Mouse (Mus musculus): Measurements from ENCODE around the gene Basp1.
A peak's percentile ranks its signal among the peaks of the same experiment; 100 is the strongest.

Basp1 gene

GRCm38 (mm10) chr15:25416367-25416766, 2.8 kb upstream of the Basp1 start:
- peak in 1 of 2 experiments; percentile 48 for DNase-seq (ENCODE audit: low spot score in 2 of 2)

DNA sequence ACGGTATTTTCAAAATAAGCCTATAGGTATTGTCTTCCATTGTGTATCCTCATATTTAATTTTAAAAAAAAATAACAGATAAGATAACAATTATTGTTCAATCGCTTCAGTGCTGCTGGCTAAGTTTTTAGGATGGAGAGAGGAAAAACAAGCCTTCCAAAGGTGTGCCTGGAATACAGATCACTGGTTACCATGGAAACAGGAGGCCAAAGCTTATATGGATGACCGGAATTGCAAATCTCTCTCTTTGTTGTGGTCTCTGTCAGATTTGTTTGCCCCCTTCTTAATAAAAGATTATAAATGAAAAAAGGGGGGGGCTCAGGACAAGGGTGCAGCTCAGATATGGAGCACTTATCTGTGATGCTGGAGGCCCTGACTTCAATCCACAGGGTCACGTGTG, 2.4 kb upstream of the Basp1 start:
- peak; percentile 38 to 54 for DNase-seq (ENCODE audit: low spot score in 2 of 2)

- DNase-seq (ENCODE audit: low spot score in 2 of 2) = peak; percentile 93 to 95
Measured at GRCm38 (mm10) chr15:25414747-25415119, 1.2 kb upstream of the Basp1 start.

DNA sequence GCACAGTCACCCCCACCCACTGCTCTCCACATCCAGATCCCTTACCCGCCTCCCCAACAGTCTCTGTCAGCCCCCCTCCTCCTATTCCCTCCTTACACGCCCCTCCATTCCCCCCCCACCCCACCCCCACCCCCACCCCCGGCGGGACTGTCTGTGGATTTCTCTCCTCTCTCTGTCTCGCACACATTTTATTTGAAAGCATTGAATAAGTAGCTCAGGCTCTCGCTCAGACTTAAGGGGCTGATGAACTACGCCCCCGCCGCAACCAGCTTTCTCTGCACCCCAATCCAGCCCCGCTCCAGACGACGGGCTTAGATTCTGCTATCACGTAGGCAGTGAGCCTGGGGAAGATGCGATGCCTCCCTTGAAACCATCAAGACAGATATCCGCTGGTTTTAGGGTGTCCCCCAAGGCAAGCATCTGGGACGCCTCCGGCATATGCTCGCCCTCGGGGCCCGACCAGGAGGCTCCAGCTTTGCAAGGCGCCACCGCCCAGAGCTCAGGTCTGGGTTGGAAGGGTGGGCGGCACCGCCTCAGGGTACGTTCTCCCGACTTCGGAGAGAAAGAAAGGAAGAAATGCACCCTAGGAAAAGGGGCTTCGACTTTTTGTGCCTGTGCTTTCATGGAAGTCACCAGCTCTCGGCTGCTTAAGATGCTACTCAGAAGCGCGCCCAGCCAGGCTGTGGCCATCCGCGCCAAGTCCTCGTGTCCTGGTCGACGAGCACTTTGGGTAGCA, 615 bp upstream of the Basp1 start:
- DNase-seq (ENCODE audit: low spot score in 2 of 2) = peak; percentile 76 to 79

DNA sequence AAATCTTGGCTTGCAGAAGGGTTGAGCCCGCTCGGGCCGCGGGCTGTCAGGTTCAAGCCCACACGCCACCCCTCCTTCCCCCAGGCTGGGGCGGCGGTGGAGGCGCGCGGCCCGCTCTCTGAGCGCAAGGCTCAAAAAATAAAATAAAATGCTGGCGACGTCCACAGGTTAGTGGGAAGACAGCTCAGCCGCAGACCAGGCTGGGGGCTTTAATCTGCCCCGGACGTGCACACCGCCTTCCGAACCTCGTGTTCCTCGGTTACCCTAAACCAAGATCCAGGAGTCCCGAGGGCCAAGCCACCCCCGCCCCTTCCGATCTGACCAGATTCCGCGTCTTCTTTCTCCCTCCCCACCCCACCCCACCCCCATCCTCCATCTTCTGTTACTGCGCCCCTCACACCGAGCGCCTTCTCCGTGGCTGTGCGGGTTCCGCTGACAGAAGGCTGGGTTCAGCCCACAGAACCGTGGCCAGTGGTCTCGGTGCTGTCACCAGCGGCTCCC, 753 bp downstream of the Basp1 start:
- peak; percentile 64 to 65 for DNase-seq (ENCODE audit: low spot score in 2 of 2)

- peak; percentile 89 to 90 for DNase-seq (ENCODE audit: low spot score in 2 of 2)
Measured at GRCm38 (mm10) chr15:25412171-25412641, 1.4 kb downstream of the Basp1 start.

DNA sequence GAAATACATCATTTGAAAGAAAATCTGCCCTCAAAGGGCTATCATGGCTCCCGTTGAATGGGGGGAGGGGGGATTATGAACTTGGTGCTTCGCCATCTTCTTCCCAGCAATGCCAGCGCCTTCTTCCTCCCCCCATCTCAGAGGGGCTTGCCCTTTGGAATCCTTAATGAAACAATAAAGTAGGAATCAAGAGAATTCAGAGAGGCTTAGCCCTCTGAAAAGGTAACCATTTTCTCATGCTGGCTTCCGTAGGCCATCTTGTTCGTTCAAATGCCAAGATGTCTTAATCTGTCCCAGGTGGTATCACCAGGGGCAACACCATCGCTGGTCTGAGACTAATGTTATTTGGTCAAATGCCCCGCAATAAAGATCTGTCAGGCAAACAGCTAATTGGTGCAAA, 2.1 kb downstream of the Basp1 start:
- DNase-seq (ENCODE audit: low spot score in 2 of 2) = peak in 1 of 2 experiments; percentile 30

GRCm38 (mm10) chr15:25405926-25406325, 7.6 kb downstream of the Basp1 start:
- no peak for DNase-seq (ENCODE audit: low spot score in 2 of 2)

- no peak for DNase-seq (ENCODE audit: low spot score in 2 of 2)
Measured at GRCm38 (mm10) chr15:25403879-25404278, 9.7 kb downstream of the Basp1 start.

- DNase-seq (ENCODE audit: low spot score in 2 of 2) = no peak
Measured at GRCm38 (mm10) chr15:25402001-25402400, 11.6 kb downstream of the Basp1 start.

DNA sequence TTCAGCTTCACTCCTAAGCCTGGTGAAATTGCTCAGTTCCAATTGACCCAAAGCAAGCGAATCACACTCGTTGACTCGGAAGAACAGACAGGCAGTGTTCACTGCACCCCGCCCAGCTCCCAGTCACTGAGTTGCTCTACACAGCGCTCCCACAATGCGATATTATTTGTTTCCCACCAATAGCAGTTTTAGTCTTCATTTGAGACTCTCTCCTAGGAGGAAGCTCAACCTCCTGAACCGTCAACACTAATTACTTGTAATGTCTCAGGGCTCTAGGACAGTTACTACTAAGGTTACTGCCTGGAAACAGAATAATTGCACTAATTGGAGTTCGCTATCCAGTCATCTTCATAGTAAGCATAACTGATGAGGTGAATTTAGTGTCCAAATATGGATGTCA, 13.3 kb downstream of the Basp1 start:
- DNase-seq (ENCODE audit: low spot score in 2 of 2) = no peak

DNA sequence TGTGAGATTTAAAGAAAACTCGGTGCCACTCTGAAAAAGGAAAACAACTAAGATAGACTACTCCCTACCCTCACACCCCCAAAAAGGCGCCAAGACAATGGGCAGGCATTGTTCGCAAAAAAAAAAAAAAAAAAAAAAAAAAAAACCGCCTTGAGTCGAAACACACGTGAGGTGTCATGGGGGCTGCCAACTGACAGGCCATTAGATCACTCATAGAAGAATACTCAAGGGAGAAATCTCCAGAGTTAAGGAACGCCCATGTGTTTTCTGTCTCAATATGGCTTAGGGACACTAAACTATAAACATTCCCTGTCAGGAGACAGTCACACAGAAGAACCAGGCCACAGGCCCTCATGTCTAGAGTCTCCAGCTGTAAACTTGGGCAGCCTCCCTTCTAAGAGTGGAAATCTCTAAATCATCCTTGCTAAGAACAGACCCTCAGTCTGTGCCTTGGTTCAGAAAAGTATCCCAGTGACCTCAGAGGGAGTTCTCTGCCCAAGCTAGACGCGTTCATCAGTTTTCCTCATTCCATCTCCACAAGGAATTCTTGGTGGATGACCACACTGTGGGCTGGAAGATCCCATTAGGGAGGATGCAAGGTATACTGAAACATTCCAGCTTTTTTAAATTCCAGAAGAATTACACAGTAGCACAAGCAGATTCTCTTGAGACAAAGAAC, 17.5 kb downstream of the Basp1 start:
- peak in 1 of 2 experiments; percentile 14 for DNase-seq (ENCODE audit: low spot score in 2 of 2)

DNA sequence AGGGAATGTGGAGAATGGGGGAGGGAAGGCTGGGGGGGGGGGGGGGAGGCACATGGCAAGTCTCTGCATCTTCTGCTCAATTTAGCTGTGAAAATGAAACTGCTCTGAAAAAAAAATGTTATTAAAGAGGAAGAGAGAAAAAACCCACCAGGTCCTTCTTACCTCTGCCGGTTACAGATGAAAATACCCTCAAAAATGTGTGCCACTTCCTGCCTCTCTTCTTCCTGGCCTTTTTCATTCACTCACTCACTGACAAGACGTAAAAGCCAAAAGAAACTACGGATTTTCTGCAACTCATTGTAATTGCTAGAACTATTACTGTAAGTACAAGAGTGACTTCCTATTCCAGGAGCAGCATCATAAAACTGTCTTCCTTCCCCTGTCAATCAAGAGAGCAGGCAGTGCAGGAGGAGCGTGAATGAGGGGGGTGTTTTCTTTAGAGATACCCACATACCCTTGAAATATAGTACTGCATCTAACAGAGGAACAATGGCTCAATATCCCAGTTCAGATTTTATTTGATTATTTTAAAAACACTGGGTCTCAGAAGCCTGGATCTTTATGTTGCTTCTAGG, 21.0 kb downstream of the Basp1 start:
- no peak for DNase-seq (ENCODE audit: low spot score in 2 of 2)

DNA sequence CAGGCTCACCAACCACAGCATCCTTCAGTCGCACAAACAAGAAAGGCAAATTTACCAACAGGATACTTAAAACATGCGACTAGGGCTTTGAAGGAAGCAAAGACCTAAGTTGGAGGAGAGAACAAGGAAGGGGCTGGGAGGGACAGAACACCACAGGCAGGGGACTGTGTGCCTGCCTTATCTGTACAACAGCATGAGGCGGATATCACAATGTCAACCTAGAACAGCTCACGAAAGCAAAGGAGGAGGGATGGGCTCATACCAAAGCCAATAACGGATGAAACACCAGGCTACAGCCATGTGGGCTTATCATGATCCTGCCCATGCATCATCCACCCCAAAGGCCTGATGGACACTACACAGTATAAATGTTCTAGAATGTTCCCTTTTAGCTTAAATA, 22.4 kb downstream of the Basp1 start:
- no peak for DNase-seq (ENCODE audit: low spot score in 2 of 2)

GRCm38 (mm10) chr15:25387572-25387971, 26.0 kb downstream of the Basp1 start:
- DNase-seq (ENCODE audit: low spot score in 2 of 2) = peak in 1 of 2 experiments; percentile 17

- DNase-seq (ENCODE audit: low spot score in 2 of 2) = peak in 1 of 2 experiments; percentile 13
Measured at GRCm38 (mm10) chr15:25380051-25380450, 33.5 kb downstream of the Basp1 start.

GRCm38 (mm10) chr15:25378707-25379106, 34.9 kb downstream of the Basp1 start:
- peak in 1 of 2 experiments; percentile 46 for DNase-seq (ENCODE audit: low spot score in 2 of 2)

DNA sequence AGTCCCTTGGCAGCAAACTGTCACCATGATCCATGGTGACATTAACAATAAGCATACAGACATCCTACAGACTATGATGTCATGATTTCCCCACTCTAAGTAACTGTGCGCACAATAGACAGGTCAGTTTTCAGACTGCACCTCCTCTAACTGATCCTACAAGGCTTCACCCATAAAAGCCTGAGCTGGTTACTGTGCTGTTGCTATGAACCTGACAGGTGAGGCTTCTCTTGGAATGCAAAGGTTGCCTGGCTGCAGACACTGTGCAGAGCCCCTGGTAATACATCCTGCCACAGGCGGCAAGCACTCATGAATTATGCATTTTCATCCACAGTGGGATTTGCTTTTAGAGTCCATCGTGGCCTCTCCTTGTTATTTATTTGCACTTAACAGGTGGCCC, 36.6 kb downstream of the Basp1 start:
- DNase-seq (ENCODE audit: low spot score in 2 of 2) = no peak

DNA sequence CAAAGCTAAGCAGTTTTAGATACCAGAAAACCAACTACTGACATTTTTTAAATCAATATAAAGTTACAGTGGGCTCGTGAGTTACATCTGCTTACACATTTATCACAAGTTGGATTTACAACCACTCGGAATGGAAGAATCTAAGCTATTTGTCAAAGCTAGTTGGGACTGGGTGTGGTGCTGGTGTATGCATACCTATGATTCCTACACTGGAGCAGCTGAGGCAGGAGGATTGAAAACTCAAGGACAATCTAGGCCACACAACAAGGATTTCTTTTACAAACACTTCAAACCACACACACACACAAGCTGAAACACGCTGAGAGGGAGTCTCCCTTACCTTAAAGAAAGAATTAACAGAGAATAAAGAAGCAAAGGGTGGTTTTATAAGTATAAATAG, 40.1 kb downstream of the Basp1 start:
- DNase-seq (ENCODE audit: low spot score in 2 of 2) = no peak

- no peak for DNase-seq (ENCODE audit: low spot score in 2 of 2)
Measured at GRCm38 (mm10) chr15:25369522-25369921, 44.0 kb downstream of the Basp1 start.

DNA sequence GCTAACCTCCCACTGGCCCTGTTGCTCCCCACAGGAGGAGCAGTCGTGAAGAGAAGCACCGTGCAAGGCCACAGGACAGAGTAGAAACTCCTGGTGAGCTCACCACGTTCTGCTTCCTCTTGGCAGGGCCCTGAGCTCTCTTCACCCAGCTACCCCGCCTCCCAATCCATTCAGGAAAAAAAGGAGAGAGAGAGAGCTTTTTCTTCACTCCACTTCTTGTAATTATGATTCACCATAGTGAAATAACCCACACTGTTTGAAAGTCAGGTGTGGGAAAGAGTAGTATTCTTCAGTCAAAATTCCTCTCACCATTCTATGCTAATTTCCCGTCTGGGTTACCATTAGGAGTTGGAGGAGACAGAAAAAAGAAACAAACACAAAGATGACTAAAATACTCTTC, 48.1 kb downstream of the Basp1 start:
- no peak for DNase-seq (ENCODE audit: low spot score in 2 of 2)

GRCm38 (mm10) chr15:25364819-25365463, 48.6 kb downstream of the Basp1 start:
- DNase-seq (ENCODE audit: low spot score in 2 of 2) = no peak

All from right cerebral cortex, postnatal 10 days (tissue).